Mouse (Mus musculus) liver, embryonic 14.5 days (tissue): ENCODE measurements around the gene Chrna5. TPM values are rescaled to one million over a fixed set of nuclear protein-coding genes. Genes with fewer than 3 reads are reported as not detected.
A peak's percentile ranks its signal among the peaks of the same experiment; 100 is the strongest.

Experiments used
- ATAC-seq: fragments of 200-750 bp; cut with Nextera tagmentation; 2 replicates; pipeline ENCODE4 v1.8.0; 2017; ENCODE audit warnings: moderate number of reproducible peaks, mild to moderate bottlenecking, moderate library complexity; ENCODE audit not compliant: insufficient read depth
- DNase-seq, 3 experiments: peaks; one replicate each; pipeline ENCODE4 v3.0.0-alpha.2; 2012 to 2013; ENCODE audit warnings: low read depth in 3 of 3, low spot score in 3 of 3
- H3K27ac ChIP-seq: fragments of 300-500 bp; sonication (generic); 2 replicates; pipeline ENCODE4 v1.5.1; 2014; ENCODE audit warnings: moderate library complexity, mild to moderate bottlenecking, control low read depth, inconsistent platforms
- H3K27me3 ChIP-seq: fragments of 300-500 bp; sonication (generic); 2 replicates; pipeline ENCODE4 v1.6.1; 2014; ENCODE audit warnings: mild to moderate bottlenecking, low read length, moderate library complexity; ENCODE audit not compliant: control insufficient read depth, insufficient read depth
- H3K36me3 ChIP-seq: fragments of 300-500 bp; sonication (generic); replicated peaks from 2 replicates; pipeline ENCODE4 v1.6.1; 2014; ENCODE audit warnings: low read depth; ENCODE audit not compliant: control insufficient read depth, insufficient read depth
- H3K4me1 ChIP-seq, 2 experiments: fragments of 200-500 bp in 1 of 2; fragments of 300-500 bp in 1 of 2; sonication (generic) in 1 of 2; replicated peaks; 2 replicates each; pipeline ENCODE4 v1.6.1; 2012 to 2014; ENCODE audit warnings: antibody characterized with exemption in 1 of 2, inconsistent platforms in 1 of 2, low read length in 1 of 2; ENCODE audit not compliant: control insufficient read depth in 2 of 2, insufficient read depth in 2 of 2
- H3K4me2 ChIP-seq: fragments of 300-500 bp; sonication (generic); 2 replicates; pipeline ENCODE4 v1.6.1; 2014; ENCODE audit warnings: low read depth, mild to moderate bottlenecking, control low read depth, moderate library complexity
- H3K4me3 ChIP-seq, 2 experiments: fragments of 200-500 bp in 1 of 2; fragments of 300-500 bp in 1 of 2; sonication (generic) in 1 of 2; 2 replicates each; pipeline ENCODE4 v1.5.1; 2012 to 2014; ENCODE audit warnings: low read depth in 2 of 2, low read length in 2 of 2, mild to moderate bottlenecking in 2 of 2, control low read depth in 1 of 2, inconsistent platforms in 1 of 2, moderate library complexity in 1 of 2; ENCODE audit not compliant: insufficient read depth in 1 of 2
- H3K9ac ChIP-seq: fragments of 300-500 bp; sonication (generic); replicated peaks from 2 replicates; pipeline ENCODE4 v1.6.1; 2014; ENCODE audit warnings: mild to moderate bottlenecking, control low read depth, moderate library complexity
- H3K9me3 ChIP-seq: fragments of 300-500 bp; sonication (generic); 2 replicates; pipeline ENCODE4 v1.6.1; 2016; ENCODE audit warnings: low read length, mixed read lengths; ENCODE audit not compliant: control insufficient read depth
- CTCF ChIP-seq: IDR thresholded peaks from 2 replicates; pipeline ENCODE4 v1.5.1; 2016; ENCODE audit warnings: antibody characterized with exemption, low read depth, control low read depth
- EP300 ChIP-seq: IDR thresholded peaks from 2 replicates; pipeline ENCODE4 v1.6.1; 2016; ENCODE audit warnings: antibody characterized with exemption, low read depth
- WGBS: fragments of 180-500 bp; shearing (Covaris S2); extraction: QIAGEN DNeasy Blood & Tissue Kit; methylation state at CpG from one replicate; pipeline ENCODE4 v1.1.7; 2014; ENCODE audit not compliant: insufficient replicate concordance; 5-methylcytosine and 5-hydroxymethylcytosine counted together
- polyA plus RNA-seq, 2 experiments: library from polyadenylated mRNA; depleted of rRNA in 1 of 2; stranded (reverse) in 1 of 2; unstranded in 1 of 2; fragments of >200 nt; fragmentation: Nextera tagmentation in 1 of 2; extraction: Ambion mirVana in 1 of 2; gene quantifications; 2 replicates each; pipeline versions ENCODE4 v1.2.1 to v1.2.3; 2012 to 2014

Gene Chrna5
- polyA plus RNA-seq, 2 experiments, result 0.02 to 0.05 TPM

- TF ChIP-seq CTCF, result no peak
- no peak for TF ChIP-seq EP300
- no peak overlapping the region for H3K9ac ChIP-seq
- no peaks in the 10 kb centered on the region for H3K9me3 ChIP-seq
- ATAC-seq (no peak), DNase-seq (no peak)
- H3K27me3 ChIP-seq, result no peaks in the 10 kb centered on the region; the same call in 1 of the 2 replicates
- no peak overlapping the region for H3K27ac ChIP-seq
- no peak overlapping the region for H3K4me3 ChIP-seq
- no peaks in the 10 kb centered on the region for H3K36me3 ChIP-seq
- H3K4me2 ChIP-seq, result no peak overlapping the region
- peaks cover 0 to 2% of the 10 kb centered on the region in 2 experiments; a peak in 2 of 4 replicates for H3K4me1 ChIP-seq
- WGBS, result 50% methylated on average over 3 of the region's 3 CpGs
Measured at GRCm38 (mm10) chr9:54994381-54994780, 13.7 kb downstream of the Chrna5 start.

GRCm38 (mm10) chr9:54995645-54996044 is 15.0 kb downstream of the Chrna5 start:
- 13% methylated on average over 3 of the region's 3 CpGs for WGBS
- H3K4me1 ChIP-seq, result peaks cover 0 to 2% of the 10 kb centered on the region in 2 experiments; a peak in 2 of 4 replicates
- no peaks in the 10 kb centered on the region; the same call in 1 of the 2 replicates for H3K27me3 ChIP-seq
- no peaks in the 10 kb centered on the region for H3K9me3 ChIP-seq
- no peak overlapping the region for H3K4me2 ChIP-seq
- ATAC-seq, result peak; percentile 68
- no peak overlapping the region for H3K27ac ChIP-seq
- no peak overlapping the region for H3K4me3 ChIP-seq
- H3K36me3 ChIP-seq, result no peaks in the 10 kb centered on the region
- H3K9ac ChIP-seq, result no peak overlapping the region
- DNase-seq, result peak in 2 of 3 experiments; percentile 16 to 38
- TF ChIP-seq CTCF (no peak), EP300 (peak; percentile 78)

DNA sequence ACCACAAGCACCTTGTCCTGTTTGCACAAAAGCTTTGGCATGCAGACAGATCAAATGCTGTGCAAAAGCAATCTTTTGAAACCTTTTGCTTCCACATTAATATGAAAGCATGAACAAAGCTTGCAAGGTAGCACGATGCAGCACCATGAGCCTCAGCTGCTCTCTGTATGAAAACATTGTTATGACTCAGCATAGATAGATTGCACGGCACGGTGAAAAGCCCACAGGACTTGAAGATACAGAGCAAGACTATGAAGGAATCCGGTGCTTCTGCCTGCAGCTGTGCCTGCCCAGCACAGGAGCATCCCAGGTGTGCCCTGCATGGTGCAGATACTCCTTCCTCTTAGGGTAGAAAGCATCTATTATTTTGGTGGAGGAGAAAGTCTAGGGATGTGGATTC is 22.9 kb downstream of the Chrna5 start:
- H3K9me3 ChIP-seq, result no peaks in the 10 kb centered on the region
- DNase-seq, result no peak
- H3K9ac ChIP-seq, result no peak overlapping the region
- H3K27ac ChIP-seq, result no peak overlapping the region
- TF ChIP-seq EP300, result no peak
- TF ChIP-seq CTCF, result no peak
- H3K27me3 ChIP-seq, result no peaks in the 10 kb centered on the region
- H3K4me1 ChIP-seq, result no peaks in the 10 kb centered on the region
- H3K4me3 ChIP-seq, result no peak overlapping the region
- no peak overlapping the region for H3K4me2 ChIP-seq
- no peaks in the 10 kb centered on the region for H3K36me3 ChIP-seq
- WGBS, result 45% methylated on average over 4 of the region's 4 CpGs
- no peak for ATAC-seq

GRCm38 (mm10) chr9:55009692-55010091 is 29.0 kb downstream of the Chrna5 start:
- DNase-seq (no peak), ATAC-seq (no peak)
- TF ChIP-seq CTCF (no peak), EP300 (no peak)
- Histone ChIP-seq H3K27me3 (no peaks in the 10 kb centered on the region), H3K9me3 (no peaks in the 10 kb centered on the region), H3K4me2 (no peak overlapping the region), H3K4me3 (no peak overlapping the region), H3K4me1 (peaks cover 0 to 2% of the 10 kb centered on the region in 2 experiments; a peak in 1 of 4 replicates), H3K36me3 (no peaks in the 10 kb centered on the region), H3K9ac (no peak overlapping the region), H3K27ac (no peak overlapping the region)
- 23% methylated on average over 2 of the region's 2 CpGs for WGBS

DNA sequence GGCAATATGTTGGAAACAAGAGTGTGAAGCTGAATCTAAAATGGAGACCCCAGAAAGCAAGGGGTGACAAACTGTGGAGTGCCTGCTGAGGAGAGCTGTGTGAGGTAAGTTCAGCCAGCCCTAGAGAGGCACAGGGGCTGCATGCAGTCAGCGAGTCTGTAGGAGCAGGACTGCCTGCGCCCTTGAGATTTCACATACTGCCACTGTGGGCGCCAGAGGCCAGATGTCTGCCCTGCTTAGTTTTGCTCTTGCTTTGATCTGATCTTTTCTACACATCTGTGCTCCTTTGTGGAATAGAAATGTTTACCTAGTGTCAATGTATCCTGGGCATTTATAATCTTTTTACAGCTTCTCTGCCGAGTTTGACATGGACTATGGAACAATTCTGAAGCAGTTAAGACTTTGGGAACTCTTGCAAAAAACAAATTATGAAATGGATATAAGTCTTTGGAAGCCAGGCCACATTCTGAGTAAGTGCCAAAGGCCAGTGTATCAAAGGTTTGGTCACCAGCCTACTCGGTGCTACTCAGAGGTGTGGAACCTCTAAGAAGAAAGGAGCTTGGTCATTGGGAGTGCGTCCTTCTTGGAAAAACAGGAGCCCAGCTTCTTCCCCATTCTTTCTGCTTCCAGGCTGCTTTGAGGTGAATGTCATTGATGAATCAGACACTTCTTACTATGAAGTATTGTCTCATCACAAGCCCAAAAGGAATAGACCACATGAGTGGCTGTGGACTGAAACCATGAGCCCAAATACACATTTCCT is 30.1 kb downstream of the Chrna5 start:
- Histone ChIP-seq H3K9ac (no peak overlapping the region), H3K27me3 (no peaks in the 10 kb centered on the region), H3K4me3 (no peak overlapping the region), H3K36me3 (no peaks in the 10 kb centered on the region), H3K27ac (no peak overlapping the region), H3K4me2 (no peak overlapping the region), H3K9me3 (no peaks in the 10 kb centered on the region), H3K4me1 (peaks cover 0 to 2% of the 10 kb centered on the region in 2 experiments; a peak in 1 of 4 replicates)
- TF ChIP-seq EP300 (no peak), CTCF (0 out of 2 replicates have a peak, but pooled peaks have one; percentile 3)
- ATAC-seq, result no peak
- WGBS, result 37% methylated on average over 6 of the region's 6 CpGs
- no peak for DNase-seq
